Mouse (Mus musculus): ENCODE data around the gene Srm. TPM values are rescaled to one million over a fixed set of nuclear protein-coding genes. Genes with fewer than 3 reads are reported as not detected.

Gene Srm
- total and polyA plus RNA-seq, 3 experiments, result 136 to 640 (median 151) TPM

DNA sequence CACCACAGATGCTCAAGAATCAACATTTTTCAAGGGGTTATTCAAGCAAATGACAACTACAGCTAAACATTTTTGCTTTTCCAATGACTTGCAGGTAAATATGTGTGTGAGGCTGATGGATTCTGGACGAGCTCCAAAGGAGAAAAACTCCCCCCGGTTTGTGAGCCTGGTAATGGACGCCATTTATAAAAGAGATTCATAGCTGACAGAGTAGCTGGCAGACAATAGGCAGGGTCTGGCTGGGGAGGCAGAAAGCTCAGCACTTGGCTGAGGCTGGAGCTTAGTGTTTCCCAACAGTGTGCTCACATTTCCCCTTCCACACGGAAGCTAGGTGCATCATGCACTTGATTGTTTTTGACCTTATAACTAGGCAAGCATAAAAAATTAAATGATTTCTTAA is 21.3 kb downstream of the Srm start:
- Histone ChIP-seq H3K27me3 (replicated peaks) (no peaks in the 10 kb centered on the region), H3K4me1 (ENCODE audit: control insufficient read depth in 1 of 2, insufficient read depth in 2 of 2) (peaks cover 0 to 3% of the 10 kb centered on the region in 2 experiments; a peak in 1 of 4 replicates), H3K79me2 (replicated peaks; ENCODE audit: control insufficient read depth, extremely low read depth, insufficient read depth, poor library complexity, severe bottlenecking) (no peaks in the 10 kb centered on the region), H3K36me3 (replicated peaks in 1 of 2; ENCODE audit: control insufficient read depth in 1 of 2, insufficient read depth in 1 of 2, low read length in 1 of 2) (peaks cover 40 to 63% of the 10 kb centered on the region in 2 experiments), H3K4me2 (ENCODE audit: insufficient read depth, low read depth, poor library complexity, severe bottlenecking) (no peak overlapping the region), H3K4me3 (replicated peaks in 1 of 3; ENCODE audit: low read depth in 2 of 3, low read length in 2 of 3, poor library complexity in 1 of 3) (no peak overlapping the region), H3K27ac (ENCODE audit: insufficient read depth, low read depth) (no peak overlapping the region), H3K9ac (ENCODE audit: insufficient read depth, low read depth) (no peak overlapping the region), H3K9me3 (replicated peaks; ENCODE audit: low read length) (no peaks in the 10 kb centered on the region)
- DNase-seq (ENCODE audit: extremely low read depth), result no peak
- in situ Hi-C loops (cut with MboI; ENCODE audit: low pct_ligation_motif_present, low pct_unique_long_range_greater_than_20kb, low sequenced_read_pairs), result loop anchor here (25.0 kb wide), 1 partner anchor 450 kb away; the partner anchor contains the start of genes Fbxo2, Fbxo44 and Fbxo6
- TF ChIP-seq TBP (conservative IDR thresholded peaks at IDR 0.05; ENCODE audit: low read depth, low read length), result no peak
- TF ChIP-seq HCFC1 (IDR thresholded peaks at IDR 0.05; ENCODE audit: low read depth, low read length), result no peak
- no peak for TF ChIP-seq EP300 (IDR thresholded peaks at IDR 0.05; ENCODE audit: low read length)
- TF ChIP-seq CHD1 (IDR thresholded peaks at IDR 0.05; ENCODE audit: low read depth, low read length), result no peak
- no peak for TF ChIP-seq NELFE (IDR thresholded peaks at IDR 0.05; ENCODE audit: low read depth, low read length)
- TF ChIP-seq JUN (IDR thresholded peaks at IDR 0.05; ENCODE audit: insufficient read depth, low read depth, low read length), result no peak
- no peak for TF ChIP-seq CHD2 (IDR thresholded peaks at IDR 0.05; ENCODE audit: low read length)
- no peak for TF ChIP-seq SMC3 (IDR thresholded peaks at IDR 0.05; ENCODE audit: low read depth, low read length)
- TF ChIP-seq ZMIZ1 (IDR thresholded peaks at IDR 0.05; ENCODE audit: low read depth, low read length), result no peak
- TF ChIP-seq USF1 (IDR thresholded peaks at IDR 0.05; ENCODE audit: low read depth, low read length), result no peak
- dilution Hi-C loops (cut with MboI; ENCODE audit: extremely low pct_ligation_motif_present, extremely low pct_unique_long_range_greater_than_20kb, low sequenced_read_pairs), result no loop called here

DNA sequence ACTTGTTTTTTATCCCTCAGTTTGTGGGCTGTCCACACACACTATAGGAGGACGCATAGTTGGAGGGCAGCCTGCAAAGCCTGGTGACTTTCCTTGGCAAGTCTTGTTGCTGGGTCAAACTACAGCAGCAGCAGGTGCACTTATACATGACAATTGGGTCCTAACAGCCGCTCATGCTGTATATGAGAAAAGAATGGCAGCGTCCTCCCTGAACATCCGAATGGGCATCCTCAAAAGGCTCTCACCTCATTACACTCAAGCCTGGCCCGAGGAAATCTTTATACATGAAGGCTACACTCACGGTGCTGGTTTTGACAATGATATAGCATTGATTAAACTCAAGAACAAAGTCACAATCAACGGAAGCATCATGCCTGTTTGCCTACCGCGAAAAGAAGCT is 22.4 kb downstream of the Srm start:
- dilution Hi-C loops (cut with MboI; ENCODE audit: extremely low pct_ligation_motif_present, extremely low pct_unique_long_range_greater_than_20kb, low sequenced_read_pairs), result no loop called here
- no peak overlapping the region for H3K9ac ChIP-seq (ENCODE audit: insufficient read depth, low read depth)
- H3K4me1 ChIP-seq (ENCODE audit: control insufficient read depth in 1 of 2, insufficient read depth in 2 of 2), result peaks cover 0 to 6% of the 10 kb centered on the region in 2 experiments; a peak in 1 of 4 replicates
- no peak overlapping the region for H3K27ac ChIP-seq (ENCODE audit: insufficient read depth, low read depth)
- H3K36me3 ChIP-seq (replicated peaks in 1 of 2; ENCODE audit: control insufficient read depth in 1 of 2, insufficient read depth in 1 of 2, low read length in 1 of 2), result peaks cover 46 to 70% of the 10 kb centered on the region in 2 experiments
- H3K9me3 ChIP-seq (replicated peaks; ENCODE audit: low read length), result no peaks in the 10 kb centered on the region
- TF ChIP-seq RAD21 (IDR thresholded peaks at IDR 0.05; ENCODE audit: low read depth, low read length), result no peak
- TF ChIP-seq JUN (IDR thresholded peaks at IDR 0.05; ENCODE audit: insufficient read depth, low read depth, low read length), result no peak
- no peak for TF ChIP-seq E2F4 (IDR thresholded peaks at IDR 0.05; ENCODE audit: insufficient replicate concordance, low read depth, low read length)
- TF ChIP-seq ZKSCAN1 (IDR thresholded peaks at IDR 0.05; ENCODE audit: borderline replicate concordance, low read depth, low read length), result no peak
- no peak for TF ChIP-seq POLR2AphosphoS2 (IDR thresholded peaks at IDR 0.05; ENCODE audit: low read depth, low read length)
- TF ChIP-seq PAX5 (IDR thresholded peaks at IDR 0.05; ENCODE audit: low read length), result no peak
- no peak for TF ChIP-seq KAT2A (IDR thresholded peaks at IDR 0.05; ENCODE audit: insufficient replicate concordance, low read length)
- no peak for TF ChIP-seq NRF1 (IDR thresholded peaks at IDR 0.05; ENCODE audit: low read depth, low read length)
- TF ChIP-seq JUND (conservative IDR thresholded peaks at IDR 0.05; ENCODE audit: low read depth, low read length), result no peak
- TF ChIP-seq ETS1 (conservative IDR thresholded peaks at IDR 0.05; ENCODE audit: low read depth, low read length), result no peak
- no peak; the same call in 1 of the 2 replicates for TF ChIP-seq ZMIZ1 (IDR thresholded peaks at IDR 0.05; ENCODE audit: low read depth, low read length)
- TF ChIP-seq IRF4 (IDR thresholded peaks at IDR 0.05; ENCODE audit: low read depth, low read length), result no peak
- TF ChIP-seq ZNF384 (IDR thresholded peaks at IDR 0.05; ENCODE audit: low read depth, low read length), result no peak
- no peak for TF ChIP-seq RCOR1 (conservative IDR thresholded peaks at IDR 0.05; ENCODE audit: low read depth, low read length)
- TF ChIP-seq BHLHE40 (IDR thresholded peaks at IDR 0.05; ENCODE audit: low read depth, low read length), result no peak
- no peak for TF ChIP-seq TBP (conservative IDR thresholded peaks at IDR 0.05; ENCODE audit: low read depth, low read length)
- TF ChIP-seq UBTF (IDR thresholded peaks at IDR 0.05; ENCODE audit: low read depth, low read length), result no peak
- TF ChIP-seq CHD2 (IDR thresholded peaks at IDR 0.05; ENCODE audit: low read length), result no peak
- TF ChIP-seq TCF12 (IDR thresholded peaks at IDR 0.05; ENCODE audit: low read depth, low read length), result no peak
- TF ChIP-seq EP300 (IDR thresholded peaks at IDR 0.05; ENCODE audit: low read length), result no peak
- H3K4me3 ChIP-seq (replicated peaks in 1 of 3; ENCODE audit: low read depth in 2 of 3, low read length in 2 of 3, poor library complexity in 1 of 3), result no peak overlapping the region
- in situ Hi-C loops (cut with MboI; ENCODE audit: low pct_ligation_motif_present, low pct_unique_long_range_greater_than_20kb, low sequenced_read_pairs), result loop anchor here (25.0 kb wide), 1 partner anchor 451 kb away; the partner anchor contains the start of genes Fbxo2, Fbxo44 and Fbxo6
- DNase-seq (ENCODE audit: extremely low read depth), result no peak
- no peak overlapping the region for H3K4me2 ChIP-seq (ENCODE audit: insufficient read depth, low read depth, poor library complexity, severe bottlenecking)
- H3K27me3 ChIP-seq (replicated peaks), result no peaks in the 10 kb centered on the region
- peaks cover 5% of the 10 kb centered on the region; the same call in 1 of the 2 replicates for H3K79me2 ChIP-seq (replicated peaks; ENCODE audit: control insufficient read depth, extremely low read depth, insufficient read depth, poor library complexity, severe bottlenecking)

All from CH12.LX (cell line).